Mouse (Mus musculus) kidney, adult 9 months (tissue): Measurements from ENCODE around the gene Erich6b.
A peak's percentile ranks its signal among the peaks of the same experiment; 100 is the strongest.

Experiments
- DNase-seq: peaks from one replicate; pipeline ENCODE4 v3.0.0; 2022

Gene Erich6b

GRCm38 (mm10) chr14:75708986-75709385 is 66.9 kb downstream of the Erich6b start:
- peak; percentile 70 for DNase-seq

DNA sequence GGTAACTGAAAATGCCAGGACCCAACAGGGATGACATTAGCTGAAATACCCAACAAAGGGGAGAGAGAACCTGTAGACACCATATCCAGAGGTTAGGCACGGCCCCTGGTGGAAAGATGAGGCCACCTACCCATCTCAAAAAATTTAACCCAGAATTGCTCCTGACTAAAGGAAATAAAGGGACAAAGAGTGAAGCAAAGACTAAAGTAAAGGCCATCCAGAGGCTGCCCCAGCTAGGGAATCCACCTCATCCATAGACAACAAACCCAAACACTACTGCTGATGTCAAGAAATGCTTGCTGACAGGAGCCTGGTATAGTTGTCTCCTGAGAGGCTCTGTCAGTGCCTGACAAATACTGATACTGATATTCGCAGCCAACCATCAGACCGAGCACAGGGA is 69.7 kb downstream of the Erich6b start:
- DNase-seq: no peak

DNA sequence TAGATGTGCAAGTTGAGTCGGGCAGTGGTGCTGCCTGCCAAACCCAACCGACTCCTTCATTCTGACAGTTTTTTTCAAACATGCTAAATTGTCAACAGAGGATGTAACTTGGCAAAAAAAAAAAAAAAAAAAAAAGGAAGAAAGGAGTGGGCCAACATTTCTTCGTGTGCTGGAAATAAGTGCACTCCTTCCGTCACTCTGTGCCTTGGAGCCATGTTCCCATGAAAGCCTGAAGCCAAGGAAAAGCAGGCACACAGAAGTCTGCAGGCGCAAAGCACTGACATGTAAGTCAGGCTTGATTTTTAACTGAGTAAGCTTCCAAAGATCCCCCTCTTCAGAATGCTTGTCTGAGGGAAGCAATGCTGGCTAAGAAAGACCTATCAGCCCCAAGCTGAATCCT is 70.6 kb downstream of the Erich6b start:
- DNase-seq: no peak

DNA sequence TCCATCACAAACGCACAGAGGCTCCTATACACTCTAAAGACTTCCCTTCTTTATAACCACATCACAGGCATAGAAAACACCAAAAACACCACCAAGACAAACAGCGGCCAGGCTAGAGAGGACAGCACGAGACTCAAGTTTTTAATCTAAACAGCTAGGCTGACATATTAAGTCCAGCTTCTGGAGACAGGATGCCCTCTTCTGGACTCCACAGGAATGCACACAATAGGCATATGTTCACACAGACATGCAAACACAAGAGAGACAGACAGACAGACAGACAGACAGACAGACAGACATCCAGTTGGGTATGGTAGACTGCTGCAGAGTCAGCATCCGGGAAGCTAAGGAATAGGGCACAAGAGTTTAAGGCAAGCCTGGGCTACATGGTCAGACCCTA is 71.6 kb downstream of the Erich6b start:
- DNase-seq: peak; percentile 33

DNA sequence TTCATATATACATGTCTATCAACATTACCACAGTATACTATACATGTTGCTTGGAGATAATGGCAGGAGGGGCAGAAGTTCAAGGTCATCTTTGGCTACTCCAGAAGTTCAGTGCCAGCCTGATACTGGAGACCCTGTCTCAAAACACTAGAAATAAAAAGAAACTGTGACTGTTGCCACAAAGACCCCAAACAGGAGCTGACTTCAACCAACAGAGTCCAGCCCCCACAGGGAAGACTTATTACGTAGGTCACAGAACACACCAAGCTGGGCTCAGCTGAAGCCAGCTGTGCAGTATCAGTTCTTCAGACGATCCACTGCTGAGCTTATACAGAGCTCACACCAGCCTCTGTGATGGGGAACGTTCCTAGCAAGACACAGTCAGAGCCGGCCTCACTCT is 74.4 kb downstream of the Erich6b start:
- DNase-seq: no peak
